Mouse (Mus musculus) T-cell, adult 2 months (primary cell): Measurements from ENCODE around the gene Camk1d.
A peak's percentile ranks its signal among the peaks of the same experiment; 100 is the strongest.

Experiments
- DNase-seq: peaks from one replicate; pipeline ENCODE4 v3.0.0; 2022; ENCODE audit warnings: low spot score

The Camk1d gene

DNA sequence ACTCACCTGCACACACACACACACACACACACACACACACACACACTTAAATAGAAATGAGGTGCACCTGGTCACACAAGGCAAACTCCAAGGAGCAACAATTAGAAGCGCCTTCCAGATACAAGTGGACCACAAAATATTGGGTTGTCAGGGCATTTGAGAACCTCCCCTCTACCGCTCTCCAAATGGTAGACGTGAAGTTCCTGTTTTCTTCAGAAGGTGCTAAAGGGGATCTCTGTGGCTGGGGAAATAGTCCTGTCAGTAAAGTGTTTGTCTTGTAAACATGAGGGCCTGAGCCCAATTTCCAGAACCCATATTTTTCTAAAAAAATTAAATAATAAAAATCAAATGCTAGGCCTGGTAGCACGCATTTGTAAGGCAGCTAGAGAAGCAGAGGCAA lies 4.4 kb downstream of the Camk1d start:
- no peak for DNase-seq

DNA sequence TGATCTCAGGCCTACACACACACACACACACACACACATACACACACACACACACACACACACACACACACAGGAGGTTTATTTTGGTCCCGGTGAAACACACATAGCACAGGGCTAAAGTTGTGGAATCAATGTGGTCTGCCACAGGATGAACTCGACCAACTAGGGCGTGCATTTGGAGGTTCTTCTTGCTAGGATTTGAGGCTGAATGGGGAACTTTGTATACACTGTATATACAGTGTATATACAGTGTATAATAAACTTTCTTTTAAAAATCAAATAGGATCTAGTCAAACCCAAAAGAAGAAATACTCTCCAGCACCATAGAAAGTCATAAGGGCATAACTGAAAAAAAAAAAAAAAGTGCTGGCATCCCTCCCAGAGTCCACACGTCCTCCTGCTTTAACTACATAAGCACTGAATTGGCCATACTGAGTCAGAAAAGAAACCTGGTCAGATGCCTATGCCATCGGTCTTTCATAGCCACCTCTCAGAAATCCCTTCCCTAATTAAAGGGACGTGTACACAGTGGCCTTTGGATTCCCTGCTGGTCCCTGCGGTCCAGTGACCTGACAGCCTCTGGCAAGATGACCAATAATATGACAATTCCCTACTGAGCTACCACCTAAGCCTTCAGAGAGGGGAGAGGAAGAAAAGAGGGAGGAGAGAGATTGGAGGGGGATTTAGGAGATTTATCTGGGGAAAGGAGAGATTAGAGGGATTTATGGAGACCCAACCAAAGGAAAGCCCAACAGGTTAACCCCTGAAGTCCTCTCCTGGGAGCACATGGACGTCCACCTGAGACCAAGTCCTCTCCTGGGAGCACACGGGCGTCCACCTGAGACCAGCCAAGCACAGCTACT lies 6.2 kb downstream of the Camk1d start:
- DNase-seq, result no peak

DNA sequence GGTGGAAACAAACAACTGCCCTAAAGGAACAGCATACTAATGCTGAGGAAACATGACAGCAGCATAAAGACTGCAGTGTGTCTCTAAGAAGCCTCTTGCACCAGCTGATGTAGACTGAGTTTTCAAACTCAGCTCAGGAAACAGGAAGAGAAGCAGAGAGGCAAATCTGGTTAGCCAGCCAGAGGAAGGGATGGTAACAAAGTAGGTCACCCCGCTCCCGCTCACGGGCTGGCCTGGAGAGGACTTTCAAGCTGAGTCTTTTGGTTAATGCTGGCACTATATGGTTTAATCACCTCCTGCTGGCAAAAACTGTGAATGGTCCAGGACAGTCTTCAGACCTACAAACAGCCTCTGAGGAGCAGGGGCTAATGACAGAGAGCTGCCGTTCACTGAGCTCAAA lies 7.7 kb downstream of the Camk1d start:
- DNase-seq, result peak; percentile 45

- DNase-seq, result no peak
These were observed 11.9 kb downstream of the Camk1d start for GRCm38 (mm10) chr2:5702370-5702769.

- DNase-seq, result no peak
These were observed 13.4 kb downstream of the Camk1d start for GRCm38 (mm10) chr2:5700931-5701330.

DNA sequence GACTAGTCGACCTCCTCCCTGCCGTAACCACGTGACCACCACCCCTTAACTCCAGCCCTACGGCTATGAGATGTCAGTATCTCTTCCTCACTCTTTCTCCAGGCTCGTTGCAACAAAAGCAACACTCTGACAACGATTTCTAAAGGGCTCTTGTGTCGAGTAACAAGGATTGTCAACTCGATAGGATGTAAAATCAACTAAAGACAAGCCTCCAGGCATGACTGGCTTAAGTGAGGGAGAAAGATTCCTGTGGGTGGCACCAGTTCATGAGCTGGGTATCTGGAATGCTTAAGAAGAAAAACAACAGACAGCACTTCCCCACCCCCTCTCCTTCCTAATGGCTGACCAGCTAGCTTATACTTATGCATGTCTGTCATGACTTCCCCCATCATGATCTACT lies 15.9 kb downstream of the Camk1d start:
- DNase-seq, result no peak

DNA sequence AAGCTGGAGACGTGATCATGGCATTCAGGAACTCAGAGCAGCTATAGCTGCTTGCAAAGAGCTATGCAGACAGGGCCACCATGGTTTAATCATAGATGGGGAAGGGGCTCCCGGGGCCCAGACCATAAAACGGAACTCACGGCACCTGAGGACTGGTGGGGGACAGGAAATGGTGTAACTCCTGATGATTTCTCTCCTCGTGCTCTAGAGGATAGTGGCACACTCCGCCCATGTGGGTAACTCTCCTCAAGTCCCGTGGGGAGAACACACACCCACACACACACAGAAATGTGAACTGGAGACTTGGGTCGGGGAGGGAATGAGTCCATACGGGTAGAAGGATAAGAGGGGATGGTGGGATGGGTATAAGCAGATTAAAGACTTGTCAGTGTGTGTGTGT lies 20.2 kb downstream of the Camk1d start:
- no peak for DNase-seq

DNA sequence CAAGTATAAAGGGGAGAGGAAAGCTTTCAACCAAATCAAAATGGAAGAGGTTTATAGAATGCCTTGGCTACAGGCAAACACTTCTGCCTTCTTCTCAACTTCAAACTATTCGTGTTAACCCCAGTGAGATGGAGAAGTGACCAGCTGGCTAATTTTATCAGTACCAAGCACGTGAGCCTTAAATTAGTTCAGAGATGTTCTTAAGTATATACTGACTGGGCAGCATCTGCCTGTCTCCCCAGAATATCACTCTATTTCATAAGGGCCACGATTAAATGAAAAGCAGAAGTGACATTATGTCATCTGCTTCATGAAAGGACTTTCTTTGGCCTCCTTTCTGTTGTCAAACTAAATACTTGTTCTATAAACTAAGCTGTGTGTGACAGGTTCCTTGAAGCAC lies 22.6 kb downstream of the Camk1d start:
- no peak for DNase-seq

GRCm38 (mm10) chr2:5683366-5683765 lies 30.9 kb downstream of the Camk1d start:
- DNase-seq, result no peak

DNA sequence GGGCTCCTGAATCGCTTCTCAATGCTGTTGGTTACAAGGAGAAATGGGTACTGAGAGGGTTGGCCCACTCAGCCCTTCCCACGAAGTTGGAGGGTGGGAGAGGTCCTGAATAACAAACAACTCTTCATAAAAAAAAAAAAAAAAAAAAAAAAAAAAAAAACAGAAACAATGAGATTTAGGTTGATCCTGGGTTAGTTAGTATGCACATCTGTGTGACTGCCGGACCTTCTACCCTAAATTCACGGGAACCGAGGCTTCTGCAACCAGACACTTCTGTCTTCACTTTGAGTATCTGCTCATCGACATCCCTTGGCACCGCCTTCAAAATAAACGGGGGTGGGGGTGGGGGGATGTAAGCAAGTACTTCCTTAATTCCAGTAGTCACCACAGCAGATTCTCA lies 32.4 kb downstream of the Camk1d start:
- DNase-seq, result no peak

DNA sequence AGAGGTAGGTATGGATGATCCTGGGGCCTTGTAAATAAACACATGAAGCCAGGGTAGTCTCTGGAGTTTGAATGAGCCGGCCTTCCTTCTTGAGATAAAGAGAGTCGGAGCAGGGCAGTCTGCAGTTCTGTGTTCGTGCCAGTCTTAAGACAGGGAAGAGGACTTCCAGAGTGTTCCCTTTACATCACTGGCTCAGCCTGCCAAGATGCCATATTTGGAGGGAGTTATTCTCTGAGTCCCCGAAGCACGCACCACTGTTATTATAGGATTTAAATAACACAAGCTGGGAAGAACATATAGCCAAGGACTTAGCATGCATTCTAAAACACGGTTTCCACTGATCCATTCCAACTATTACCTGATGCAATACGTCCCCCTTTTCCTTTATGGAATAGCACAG lies 33.0 kb downstream of the Camk1d start:
- DNase-seq, result no peak

DNA sequence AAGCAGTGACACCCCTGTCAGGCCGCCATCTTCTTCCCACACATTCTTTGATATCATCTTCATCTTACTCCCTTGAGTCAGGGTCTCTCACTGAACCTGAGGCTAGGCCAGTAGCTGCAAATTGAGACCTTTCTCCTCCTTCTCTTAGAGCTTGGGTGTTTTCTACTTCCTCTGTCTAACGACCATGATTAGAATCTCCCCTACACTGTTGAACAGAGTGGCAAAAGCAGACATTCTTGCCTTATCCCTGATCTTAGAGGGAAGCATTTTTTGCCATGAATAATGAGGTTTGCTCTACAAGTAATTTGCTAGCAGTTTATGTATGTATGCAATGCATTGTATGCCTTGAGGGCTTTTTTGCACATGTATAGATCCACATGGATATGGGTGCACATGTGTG lies 35.3 kb downstream of the Camk1d start:
- no peak for DNase-seq

DNA sequence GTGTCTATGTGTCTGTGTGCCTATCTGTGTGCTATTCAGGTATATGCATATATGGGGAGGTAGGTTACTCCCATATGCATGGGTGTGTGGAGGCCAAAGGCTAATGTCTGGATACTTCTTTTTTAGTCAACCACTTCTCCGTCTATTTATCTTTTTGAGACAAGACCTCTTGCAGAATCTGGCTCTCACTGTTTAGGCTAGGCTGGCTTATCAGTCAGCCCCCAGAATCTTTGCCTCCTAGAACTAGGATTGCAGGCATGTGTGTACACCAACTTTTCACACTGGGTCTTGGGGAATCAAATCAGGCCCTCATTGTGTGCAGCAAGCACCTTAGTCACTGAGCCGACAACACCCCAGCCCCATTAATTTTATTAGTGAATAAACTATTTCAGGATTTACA lies 36.8 kb downstream of the Camk1d start:
- no peak for DNase-seq

DNA sequence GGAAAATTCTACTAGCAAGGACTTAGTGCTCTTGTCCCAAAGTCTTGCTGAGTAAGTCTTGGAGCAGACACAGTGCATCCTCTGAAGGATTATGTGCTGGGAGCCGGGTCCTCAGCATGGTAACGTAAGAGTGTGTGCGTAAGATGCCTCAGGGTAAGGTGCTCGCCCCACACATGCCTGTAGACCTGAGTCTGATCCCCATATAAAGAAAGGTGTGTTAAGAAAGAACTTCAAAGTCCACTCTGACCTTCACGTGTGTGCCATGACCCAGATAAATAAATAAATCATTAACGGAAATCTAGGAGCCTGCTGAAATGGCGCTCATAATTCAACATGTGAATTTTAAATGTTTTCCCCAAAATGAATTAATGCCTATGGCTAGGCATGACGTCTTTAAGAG lies 37.5 kb downstream of the Camk1d start:
- no peak for DNase-seq

DNA sequence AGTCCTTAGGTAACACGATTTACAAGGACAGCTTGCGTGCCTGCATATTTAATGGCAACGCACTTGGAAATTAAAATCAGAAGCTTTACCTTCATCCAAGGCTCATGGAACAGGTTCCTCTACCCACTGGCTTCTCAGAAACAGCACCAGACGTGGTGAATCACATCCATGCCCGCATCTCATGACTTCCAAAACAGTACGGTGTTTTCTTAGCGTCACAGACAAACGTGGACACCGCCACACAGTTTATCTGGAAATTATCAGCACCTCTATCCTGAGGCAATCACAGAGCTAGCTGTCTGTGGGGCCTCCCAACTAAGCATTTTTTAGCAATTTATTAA lies 38.2 kb downstream of the Camk1d start:
- no peak for DNase-seq

GRCm38 (mm10) chr2:5675431-5676142 lies 38.7 kb downstream of the Camk1d start:
- DNase-seq, result no peak

GRCm38 (mm10) chr2:5674512-5674911 lies 39.8 kb downstream of the Camk1d start:
- DNase-seq, result no peak

GRCm38 (mm10) chr2:5673816-5674215 lies 40.5 kb downstream of the Camk1d start:
- DNase-seq, result no peak

DNA sequence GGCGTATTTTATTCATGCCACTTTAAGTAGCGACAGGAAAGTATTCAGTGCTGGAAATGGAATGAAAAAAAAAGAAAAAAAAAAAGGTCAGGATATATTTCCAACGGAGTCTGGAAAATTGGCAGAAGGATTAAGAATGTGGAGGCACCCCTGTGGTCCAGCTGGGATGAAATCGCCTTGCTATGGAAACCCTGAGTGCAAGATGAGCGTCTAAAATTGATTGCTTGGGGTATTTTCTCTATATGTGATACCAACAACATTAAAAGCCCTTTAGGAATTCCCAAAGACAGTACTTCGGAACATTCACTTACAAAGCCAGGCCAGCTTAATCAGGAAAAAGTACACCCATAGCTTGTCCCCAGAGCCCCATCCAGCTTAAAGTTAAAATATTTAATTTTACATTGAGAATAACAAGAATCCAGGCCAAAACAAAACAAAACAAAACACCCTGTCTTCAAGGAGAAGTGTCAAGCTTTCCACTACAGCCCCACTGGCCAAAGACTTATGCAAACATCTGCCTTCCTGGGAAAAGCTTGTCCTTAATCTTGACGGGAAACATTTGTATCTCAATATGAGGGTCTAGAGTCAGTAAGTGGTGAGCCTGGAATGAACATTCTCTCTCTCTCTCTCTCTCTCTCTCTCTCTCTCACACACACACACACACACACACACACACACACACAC lies 41.3 kb downstream of the Camk1d start:
- DNase-seq, result no peak

- no peak for DNase-seq
These were observed 44.2 kb downstream of the Camk1d start for GRCm38 (mm10) chr2:5670146-5670545.

DNA sequence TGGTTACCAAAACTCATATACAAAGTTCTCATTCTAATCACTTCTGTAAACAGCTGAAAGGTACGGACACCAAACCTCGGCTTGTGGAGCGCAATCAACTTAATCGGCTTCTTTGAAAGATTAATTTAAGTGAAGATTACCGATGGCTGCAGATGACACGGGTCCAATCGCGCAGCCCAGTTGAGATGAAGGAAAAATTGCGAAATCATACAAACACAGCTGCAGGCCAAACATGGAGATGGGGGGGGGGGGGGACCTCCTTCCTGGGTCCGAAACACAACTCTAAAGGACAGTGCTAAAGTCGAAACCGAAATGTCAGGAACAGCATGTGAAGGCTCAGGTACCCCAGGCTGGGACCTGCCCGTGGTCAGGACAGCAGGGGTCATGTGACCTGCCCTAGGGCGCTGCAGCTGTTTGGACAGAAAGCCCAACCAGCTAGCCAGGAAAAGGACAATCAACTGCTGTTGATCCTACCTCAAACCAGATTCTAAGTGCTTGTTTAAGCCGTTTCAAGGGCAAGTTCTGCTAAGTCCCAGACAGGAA lies 44.7 kb downstream of the Camk1d start:
- DNase-seq, result no peak

DNA sequence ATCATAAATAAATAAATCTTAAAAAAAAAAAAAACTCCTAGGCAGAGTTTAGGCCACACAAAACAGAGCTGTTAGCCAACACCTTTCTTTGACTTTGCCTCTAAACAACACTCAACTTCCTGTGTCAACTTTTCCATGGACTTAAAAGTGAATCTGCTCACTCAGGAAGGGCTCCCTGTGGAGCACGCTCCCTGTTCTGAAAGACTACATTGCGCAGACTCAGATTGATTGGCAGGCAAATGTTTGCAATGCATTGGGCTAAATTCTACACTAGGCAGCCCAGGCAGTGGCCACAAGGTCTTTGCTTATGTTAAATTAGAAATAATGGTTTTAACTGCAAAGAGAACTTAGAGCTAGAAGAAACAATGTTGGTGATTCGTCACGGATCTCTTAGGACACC lies 45.4 kb downstream of the Camk1d start:
- DNase-seq, result no peak

GRCm38 (mm10) chr2:5663499-5663898 lies 50.8 kb downstream of the Camk1d start:
- no peak for DNase-seq
